Mouse (Mus musculus) heart, adult 2 months (tissue): ENCODE results near the gene Retn.

Experiments used
- EP300 ChIP-seq: fragments of 200-500 bp; IDR thresholded peaks from 2 replicates; pipeline ENCODE4 v1.6.1; 2011; ENCODE audit warnings: low read depth, low read length, control low read depth; ENCODE audit not compliant: insufficient read depth
- POLR2A ChIP-seq: fragments of 200-500 bp; IDR thresholded peaks from 2 replicates; pipeline ENCODE4 v1.6.1; 2011; ENCODE audit warnings: mild to moderate bottlenecking, low read depth, low read length, control low read depth; ENCODE audit not compliant: insufficient read depth

GRCm38 (mm10) chr8:3670388-3670787 lies 14.8 kb downstream of the Retn start:
- TF ChIP-seq POLR2A (no peak), EP300 (no peak)
